Mouse (Mus musculus) erythroblast, adult 5-6 weeks (primary cell): Measurements from ENCODE around the gene Prelid1. TPM values are rescaled to one million over a fixed set of nuclear protein-coding genes. Genes with fewer than 3 reads are reported as not detected.

Experiments used
- ATAC-seq: replicated peaks from 2 replicates; pipeline ENCODE4 v1.8.0; 2016; ENCODE audit warnings: moderate number of reproducible peaks, mild to moderate bottlenecking, moderate TSS enrichment, inconsistent platforms; ENCODE audit not compliant: poor library complexity, low FRiP score, severe bottlenecking
- total RNA-seq, 2 experiments: library from RNA; stranded (forward) in 1 of 2; stranded (reverse) in 1 of 2; fragments of 150-400 nt in 1 of 2; fragments of 200-764, 138-1000 nt in 1 of 2; gene quantifications; 2 replicates each; pipeline versions ENCODE4 v1.2.3 to v1.2.4; 2015 to 2017; ENCODE audit warnings: low replicate concordance in 2 of 2

The Prelid1 gene
- total RNA-seq, 2 experiments from 2014 or later: 38.1 to 130 TPM

GRCm38 (mm10) chr13:55330567-55331400, 10.5 kb downstream of the Prelid1 start:
- peak; percentile 70 for ATAC-seq

- ATAC-seq: no peak
Measured at GRCm38 (mm10) chr13:55332331-55332730, 12.0 kb downstream of the Prelid1 start.

GRCm38 (mm10) chr13:55335701-55336100, 15.4 kb downstream of the Prelid1 start:
- no peak for ATAC-seq

- no peak for ATAC-seq
Measured at GRCm38 (mm10) chr13:55337341-55337975, 17.2 kb downstream of the Prelid1 start.

- ATAC-seq: no peak
Measured at GRCm38 (mm10) chr13:55338131-55339054, 18.1 kb downstream of the Prelid1 start.

GRCm38 (mm10) chr13:55339259-55339658, 19.0 kb downstream of the Prelid1 start:
- ATAC-seq: peak; percentile 57

- ATAC-seq: no peak
Measured at GRCm38 (mm10) chr13:55342469-55342868, 22.2 kb downstream of the Prelid1 start.

GRCm38 (mm10) chr13:55344286-55344685, 24.0 kb downstream of the Prelid1 start:
- ATAC-seq: no peak

- ATAC-seq: no peak
Measured at GRCm38 (mm10) chr13:55346745-55347144, 26.4 kb downstream of the Prelid1 start.

- no peak for ATAC-seq
Measured at GRCm38 (mm10) chr13:55361145-55361544, 40.8 kb downstream of the Prelid1 start.

GRCm38 (mm10) chr13:55361974-55362452, 41.7 kb downstream of the Prelid1 start:
- ATAC-seq: peak; percentile 40

GRCm38 (mm10) chr13:55362453-55363060, 42.3 kb downstream of the Prelid1 start, which contains the start of gene Lman2:
Lman2 (minus strand) TSS chr13:55362783.
- peak; percentile 95 for ATAC-seq

- no peak for ATAC-seq
Measured at GRCm38 (mm10) chr13:55368401-55368800, 48.1 kb downstream of the Prelid1 start.

- peak; percentile 91 for ATAC-seq
Measured at GRCm38 (mm10) chr13:55369531-55370114, 49.3 kb downstream of the Prelid1 start, which contains the start of gene Rgs14. Rgs14 (plus strand) TSS chr13:55369732.

- ATAC-seq: peak; percentile 41
Measured at GRCm38 (mm10) chr13:55370234-55370633, 49.9 kb downstream of the Prelid1 start.

- ATAC-seq: no peak
Measured at GRCm38 (mm10) chr13:55371007-55371681, 50.8 kb downstream of the Prelid1 start.

GRCm38 (mm10) chr13:55371740-55372139, 51.4 kb downstream of the Prelid1 start:
- ATAC-seq: no peak

- ATAC-seq: no peak
Measured at GRCm38 (mm10) chr13:55374206-55374924, 54.1 kb downstream of the Prelid1 start.
